Comparison of ENCODE assay signal across 31 mouse cellular contexts in the genomic region with DNA sequence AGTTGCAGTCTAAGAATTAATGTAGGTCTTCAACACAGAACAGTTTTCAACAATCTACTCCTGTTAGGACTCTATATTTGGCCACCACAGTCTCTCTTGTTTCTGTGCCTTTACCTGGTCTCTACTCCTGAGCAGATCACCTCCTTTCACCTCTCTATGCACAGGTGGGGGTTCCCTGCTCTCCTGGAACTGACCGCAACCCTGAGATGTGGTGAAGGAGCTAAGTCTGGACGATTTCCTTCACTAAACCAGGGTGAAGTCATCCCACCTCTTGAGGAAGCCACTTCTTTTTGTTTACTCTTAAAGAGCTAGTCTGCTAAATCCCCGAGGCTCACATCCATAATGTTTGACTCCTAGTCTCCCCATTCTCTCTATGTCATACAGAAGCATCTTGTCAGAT.
"Had no signal": no experiment of that assay in that cellular context is flagged by ENCODE, and none has a peak within 500 bp of the region (broad histone marks: within the 10 kb centered on the region; RNA-seq: fewer than 3 reads in every experiment).

No protein-coding gene starts in this region.

- H3K27me3 ChIP-seq: limb, embryonic 12.5 days; limb, embryonic 13.5 days; limb, embryonic 15.5 days; liver, embryonic 12.5 days; liver, embryonic 13.5 days; liver, embryonic 15.5 days; lung, embryonic 15.5 days; megakaryocyte, embryonic 14.5 days; midbrain, embryonic 12.5 days; midbrain, embryonic 13.5 days; midbrain, embryonic 15.5 days had no signal

- DNase-seq: left cerebral cortex, postnatal 4 days; liver; liver, embryonic 13.5 days; liver, postnatal 0 days; lung, adult 18-20 months; lung, adult 2 months; lung, embryonic 14.5 days; lung, postnatal 10 days; lung, postnatal 14 days; lung, postnatal 36 days; lung, postnatal 4 days; midbrain, embryonic 14.5 days had no signal

- H3K27ac ChIP-seq: limb, embryonic 10.5 days; limb, embryonic 12.5 days; limb, embryonic 13.5 days; limb, embryonic 15.5 days; liver, embryonic 12.5 days; liver, embryonic 13.5 days; liver, embryonic 14.5 days; liver, embryonic 15.5 days; lung, embryonic 15.5 days; macrophage; midbrain, embryonic 10.5 days; midbrain, embryonic 12.5 days; midbrain, embryonic 13.5 days; midbrain, embryonic 15.5 days had no signal

- H3K4me2 ChIP-seq: limb, embryonic 12.5 days; limb, embryonic 13.5 days; limb, embryonic 15.5 days; liver, embryonic 11.5 days; liver, embryonic 12.5 days; liver, embryonic 13.5 days; liver, embryonic 15.5 days; lung, embryonic 14.5 days; lung, embryonic 15.5 days; midbrain, embryonic 11.5 days; midbrain, embryonic 12.5 days; midbrain, embryonic 13.5 days; midbrain, embryonic 15.5 days had no signal

- H3K4me3 ChIP-seq: limb, embryonic 10.5 days; limb, embryonic 12.5 days; limb, embryonic 13.5 days; limb, embryonic 15.5 days; liver, embryonic 12.5 days; liver, embryonic 13.5 days; liver, embryonic 15.5 days; lung, embryonic 15.5 days; megakaryocyte, embryonic 14.5 days; midbrain, embryonic 10.5 days; midbrain, embryonic 12.5 days; midbrain, embryonic 13.5 days; midbrain, embryonic 15.5 days; myocyte had no signal

- H3K36me3 ChIP-seq: limb, embryonic 10.5 days; limb, embryonic 12.5 days; limb, embryonic 13.5 days; limb, embryonic 15.5 days; liver, embryonic 12.5 days; liver, embryonic 13.5 days; liver, embryonic 15.5 days; lung, embryonic 15.5 days; midbrain, embryonic 10.5 days; midbrain, embryonic 12.5 days; midbrain, embryonic 13.5 days; midbrain, embryonic 15.5 days had no signal

- H3K9me3 ChIP-seq: limb, embryonic 10.5 days; limb, embryonic 12.5 days; limb, embryonic 13.5 days; limb, embryonic 15.5 days; liver, embryonic 12.5 days; liver, embryonic 13.5 days; liver, embryonic 15.5 days; lung, embryonic 15.5 days; megakaryocyte, embryonic 14.5 days; midbrain, embryonic 10.5 days; midbrain, embryonic 12.5 days; midbrain, embryonic 13.5 days; midbrain, embryonic 15.5 days had no signal

- ATAC-seq: liver, embryonic 12.5 days; liver, postnatal 0 days; lung, postnatal 0 days; midbrain, embryonic 13.5 days; midbrain, embryonic 15.5 days; midbrain, embryonic 16.5 days had no signal

- H3K4me1 ChIP-seq: limb, embryonic 12.5 days; limb, embryonic 13.5 days; limb, embryonic 15.5 days; liver, embryonic 12.5 days; liver, embryonic 13.5 days; liver, embryonic 15.5 days; midbrain, embryonic 12.5 days; midbrain, embryonic 13.5 days; midbrain, embryonic 15.5 days had no signal

- H3K9ac ChIP-seq: limb, embryonic 12.5 days; limb, embryonic 13.5 days; limb, embryonic 15.5 days; liver, embryonic 12.5 days; liver, embryonic 13.5 days; liver, embryonic 14.5 days; liver, embryonic 15.5 days; liver, postnatal 0 days; lung, embryonic 14.5 days; lung, embryonic 15.5 days; midbrain, embryonic 12.5 days; midbrain, embryonic 13.5 days; midbrain, embryonic 15.5 days had no signal
